Mouse (Mus musculus) forebrain, embryonic 10.5 days (tissue): Measurements from ENCODE around the gene 1700021F05Rik. TPM values are rescaled to one million over a fixed set of nuclear protein-coding genes. Genes with fewer than 3 reads are reported as not detected.

Experiments
- DNase-seq: peaks from one replicate; pipeline ENCODE4 v3.0.0-alpha.2; 2017; ENCODE audit warnings: low spot score; ENCODE audit errors: extremely low spot score
- H3K27ac ChIP-seq: fragments of 300-500 bp; sonication (generic); 2 replicates; pipeline ENCODE4 v1.5.1; 2016; ENCODE audit warnings: mild to moderate bottlenecking
- H3K27me3 ChIP-seq: fragments of 300-500 bp; sonication (generic); 2 replicates; pipeline ENCODE4 v1.6.1; 2016; ENCODE audit warnings: mild to moderate bottlenecking; ENCODE audit not compliant: poor library complexity, severe bottlenecking
- H3K36me3 ChIP-seq: fragments of 300-500 bp; sonication (generic); replicated peaks from 2 replicates; pipeline ENCODE4 v1.6.1; 2016; ENCODE audit warnings: mild to moderate bottlenecking, moderate library complexity
- H3K4me1 ChIP-seq: fragments of 300-500 bp; sonication (generic); 2 replicates; pipeline ENCODE4 v1.6.1; 2016
- H3K4me3 ChIP-seq: fragments of 300-500 bp; sonication (generic); 2 replicates; pipeline ENCODE4 v1.5.1; 2016; ENCODE audit warnings: mild to moderate bottlenecking, moderate library complexity
- H3K9me3 ChIP-seq: fragments of 300-500 bp; sonication (generic); 2 replicates; pipeline ENCODE4 v1.6.1; 2016; ENCODE audit warnings: mild to moderate bottlenecking, moderate library complexity
- whole genome bisulfite sequencing: fragments of 180-500 bp; shearing (Covaris S2); methylation state at CpG from one replicate; pipeline ENCODE4 v1.1.7; 2016; 5-methylcytosine and 5-hydroxymethylcytosine counted together
- polyA plus RNA-seq: library from polyadenylated mRNA; unstranded; fragments of >200 nt; fragmentation: Nextera tagmentation; extraction: Ambion mirVana; gene quantifications from 2 replicates; pipeline ENCODE4 v1.2.1, GENCODE M21; 2016

Gene 1700021F05Rik
- polyA plus RNA-seq, 1 experiment from 2014 or later = 63.6 TPM

DNA sequence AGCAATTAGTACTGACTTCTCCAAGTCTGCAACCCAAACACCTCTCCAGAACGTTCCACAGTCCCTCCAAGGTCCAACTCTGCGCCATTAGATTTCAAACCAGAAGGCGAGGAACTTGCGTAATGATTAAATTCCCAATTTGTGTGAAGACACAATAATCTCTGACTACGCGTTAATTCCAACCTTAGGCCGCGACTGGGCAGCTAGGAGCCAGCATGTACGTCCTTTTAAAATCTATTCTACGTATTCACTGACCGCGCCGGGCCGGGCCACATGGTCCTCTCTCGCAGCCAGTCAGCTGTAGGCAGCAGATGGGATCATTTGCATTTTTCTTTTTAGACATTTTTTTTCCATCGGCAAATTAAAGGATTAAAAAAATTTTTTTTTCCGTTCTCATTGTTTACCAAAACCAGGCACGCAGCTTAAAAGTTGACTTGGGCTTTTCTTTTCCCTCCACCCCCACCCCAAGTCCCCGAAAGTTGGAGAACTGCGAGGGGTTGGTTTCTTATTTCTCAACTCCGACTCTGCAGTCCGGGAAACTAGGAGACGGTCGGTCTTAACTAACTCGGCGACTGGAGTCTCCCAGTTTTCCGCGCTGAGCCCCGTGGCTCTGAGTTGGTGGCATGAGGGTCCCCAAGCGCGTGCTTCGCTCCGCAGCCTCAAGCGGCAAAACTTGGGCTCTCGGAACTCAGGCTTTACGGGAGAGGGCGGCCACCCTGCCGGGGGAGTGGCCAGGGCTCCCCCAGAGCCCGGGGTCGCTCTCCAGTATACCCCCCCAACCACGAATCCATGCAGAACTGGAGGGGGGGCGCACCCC, 62.7 kb downstream of the 1700021F05Rik start:
- H3K4me3 ChIP-seq = peak overlapping the region; percentile 85
- H3K36me3 ChIP-seq = no peaks in the 10 kb centered on the region
- DNase-seq = peak; percentile 78
- under 1% methylated on average over 42 of the region's 42 CpGs for WGBS
- H3K4me1 ChIP-seq = peaks cover 51% of the 10 kb centered on the region
- peak overlapping the region; percentile 100 for H3K27ac ChIP-seq
- H3K9me3 ChIP-seq = no peaks in the 10 kb centered on the region
- no peaks in the 10 kb centered on the region for H3K27me3 ChIP-seq

DNA sequence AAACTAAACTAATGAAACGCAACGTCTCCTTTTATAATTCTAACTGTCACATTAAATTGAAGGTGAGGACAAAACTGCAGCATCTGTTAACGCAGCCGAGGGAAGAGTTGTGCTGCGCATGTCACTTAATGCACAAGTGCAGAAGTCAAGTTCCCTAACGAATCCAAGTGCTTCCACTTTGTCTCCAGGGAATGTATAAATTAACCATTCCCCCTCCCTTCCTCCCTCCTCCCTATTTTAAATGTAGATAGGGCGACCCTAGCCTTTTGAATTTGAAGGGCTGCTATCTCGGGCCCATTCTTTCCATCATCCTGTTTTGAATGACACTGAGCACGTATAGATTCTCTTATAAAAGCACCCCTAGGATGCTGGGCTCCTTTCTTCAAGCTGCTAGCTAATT, 63.3 kb downstream of the 1700021F05Rik start:
- Histone ChIP-seq H3K4me3 (peak overlapping the region; percentile 85), H3K9me3 (no peaks in the 10 kb centered on the region), H3K4me1 (peaks cover 45% of the 10 kb centered on the region), H3K36me3 (no peaks in the 10 kb centered on the region), H3K27ac (peak overlapping the region; percentile 100), H3K27me3 (no peaks in the 10 kb centered on the region)
- 2% methylated on average over 9 of the region's 9 CpGs for WGBS
- no peak for DNase-seq

DNA sequence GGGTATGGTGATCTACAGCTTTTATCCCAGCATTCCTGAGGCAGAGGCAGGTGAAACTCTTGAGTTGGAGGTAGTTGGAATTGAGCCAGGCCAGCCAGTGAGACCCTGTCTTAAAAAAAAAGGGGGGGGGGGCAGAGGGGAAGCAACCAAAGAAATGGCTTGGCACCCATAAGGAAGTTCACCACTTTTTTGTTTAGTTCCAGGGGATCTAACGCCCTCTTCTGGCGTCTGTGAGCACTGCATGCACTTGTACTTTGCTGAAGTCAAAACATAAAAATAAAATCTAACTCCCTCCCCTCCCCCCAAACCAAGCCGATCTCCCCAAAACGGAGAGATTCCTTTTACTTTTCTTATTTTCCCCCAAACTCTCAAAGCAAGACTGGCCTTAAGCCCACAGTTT, 65.4 kb downstream of the 1700021F05Rik start:
- WGBS = 66% methylated on average over 4 of the region's 4 CpGs
- no peaks in the 10 kb centered on the region for H3K27me3 ChIP-seq
- DNase-seq = no peak
- H3K4me1 ChIP-seq = peaks cover 24% of the 10 kb centered on the region
- no peak overlapping the region for H3K4me3 ChIP-seq
- H3K36me3 ChIP-seq = no peaks in the 10 kb centered on the region
- no peak overlapping the region for H3K27ac ChIP-seq
- no peaks in the 10 kb centered on the region for H3K9me3 ChIP-seq

Other genes with a start within 250 kb of the 1700021F05Rik start
- 8.8 and 9.2 TPM in 2 replicates for gene Bend3, start 62.2 kb downstream of the 1700021F05Rik start, polyA plus RNA-seq
- gene Gm9803, start 16.9 kb downstream of the 1700021F05Rik start, polyA plus RNA-seq = 9.4 and 12.7 TPM in 2 replicates
- gene Cd24a, start 37.3 kb upstream of the 1700021F05Rik start, polyA plus RNA-seq = 183 and 206 TPM in 2 replicates